Mouse (Mus musculus): Measurements from ENCODE around the gene Stau1. TPM values are rescaled to one million over a fixed set of nuclear protein-coding genes. Genes with fewer than 3 reads are reported as not detected.

Gene Stau1
- polyA plus RNA-seq, 1 experiment from 2014 or later = 98.2 TPM

GRCm38 (mm10) chr2:166977490-166977889 lies 18.6 kb downstream of the Stau1 start:
- peaks cover 41% of the 10 kb centered on the region for H3K4me1 ChIP-seq
- peaks cover 2% of the 10 kb centered on the region; the same call in 1 of the 2 replicates for H3K36me3 ChIP-seq
- H3K9ac ChIP-seq = no peak overlapping the region
- H3K4me2 ChIP-seq = no peak overlapping the region
- no peaks in the 10 kb centered on the region for H3K27me3 ChIP-seq
- 59% methylated on average over 3 of the region's 3 CpGs for WGBS
- H3K9me3 ChIP-seq = no peaks in the 10 kb centered on the region
- H3K4me3 ChIP-seq = no peak overlapping the region
- peak overlapping the region; percentile 72 for H3K27ac ChIP-seq
- no peak for ATAC-seq (ENCODE audit: insufficient number of reproducible peaks, low FRiP score, low TSS enrichment, low read depth)

GRCm38 (mm10) chr2:166976356-166976755 lies 19.7 kb downstream of the Stau1 start:
- H3K9me3 ChIP-seq = no peaks in the 10 kb centered on the region
- H3K4me1 ChIP-seq = peaks cover 41% of the 10 kb centered on the region
- WGBS = 58% methylated on average over 3 of the region's 3 CpGs
- H3K36me3 ChIP-seq = peaks cover 2% of the 10 kb centered on the region; the same call in 1 of the 2 replicates
- ATAC-seq (ENCODE audit: insufficient number of reproducible peaks, low FRiP score, low TSS enrichment, low read depth) = no peak
- no peak overlapping the region for H3K4me3 ChIP-seq
- H3K9ac ChIP-seq = no peak overlapping the region
- H3K27ac ChIP-seq = peak overlapping the region; percentile 72
- no peak overlapping the region for H3K4me2 ChIP-seq
- no peaks in the 10 kb centered on the region for H3K27me3 ChIP-seq

DNA sequence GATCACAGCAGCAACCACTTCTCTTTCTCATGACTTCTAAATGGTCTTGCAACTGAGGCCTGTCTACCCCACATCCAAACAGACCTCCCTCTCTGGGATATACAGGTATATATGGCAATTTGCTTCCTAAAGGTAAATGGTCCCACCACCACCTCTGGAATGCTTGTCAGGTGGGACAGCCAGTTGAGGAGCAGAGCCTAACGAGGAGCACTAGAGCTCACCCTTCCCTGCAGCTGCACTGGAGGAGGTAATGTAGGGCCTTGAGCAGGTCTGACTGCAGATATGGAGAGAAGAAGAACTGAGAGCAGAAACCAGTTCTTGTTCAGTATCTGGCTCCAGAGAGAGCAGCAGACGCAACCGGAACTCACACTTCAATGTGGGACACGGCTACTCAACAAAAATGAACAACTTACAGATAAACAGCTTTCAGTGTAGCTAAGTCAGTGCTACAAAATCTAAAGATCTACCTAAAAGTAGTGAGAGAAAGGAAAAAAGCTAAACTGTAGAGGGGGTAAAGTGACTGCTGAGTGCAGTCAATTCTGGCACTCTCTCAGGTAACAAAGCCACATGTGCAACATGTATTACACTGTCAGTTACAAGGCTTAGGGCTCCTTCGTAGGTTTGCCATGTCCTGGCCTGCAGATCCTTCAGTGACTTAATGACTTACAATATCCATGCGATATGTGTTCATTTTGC lies 21.8 kb downstream of the Stau1 start:
- WGBS = 59% methylated on average over 6 of the region's 6 CpGs
- no peak overlapping the region for H3K4me3 ChIP-seq
- H3K4me2 ChIP-seq = no peak overlapping the region
- no peaks in the 10 kb centered on the region for H3K27me3 ChIP-seq
- H3K4me1 ChIP-seq = peaks cover 41% of the 10 kb centered on the region
- H3K9me3 ChIP-seq = no peaks in the 10 kb centered on the region
- H3K9ac ChIP-seq = no peak overlapping the region
- peak overlapping the region; percentile 50; the same call in 1 of the 2 replicates for H3K27ac ChIP-seq
- no peak for ATAC-seq (ENCODE audit: insufficient number of reproducible peaks, low FRiP score, low TSS enrichment, low read depth)
- peaks cover 2% of the 10 kb centered on the region; the same call in 1 of the 2 replicates for H3K36me3 ChIP-seq

DNA sequence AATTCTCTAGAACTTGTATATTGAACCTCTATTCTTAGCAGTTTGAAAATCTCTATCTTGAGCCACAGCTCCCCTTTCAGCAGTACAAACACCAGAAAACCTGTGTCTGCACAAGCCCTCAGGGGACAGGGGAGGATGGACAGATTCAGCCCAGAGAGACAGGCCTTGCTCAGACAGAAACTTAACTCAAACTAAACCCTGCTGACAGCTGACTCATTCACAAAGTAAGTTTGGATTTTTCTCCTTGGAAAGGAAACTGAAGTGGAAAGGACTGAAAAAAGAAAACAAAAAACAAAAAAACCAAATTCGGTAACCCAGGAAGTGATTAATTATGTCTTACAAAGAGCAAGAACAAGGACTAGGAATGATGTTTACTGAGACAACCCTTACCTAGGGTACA lies 22.9 kb downstream of the Stau1 start:
- H3K36me3 ChIP-seq = no peaks in the 10 kb centered on the region
- no peak overlapping the region for H3K27ac ChIP-seq
- H3K4me1 ChIP-seq = peaks cover 40% of the 10 kb centered on the region
- H3K4me3 ChIP-seq = no peak overlapping the region
- H3K27me3 ChIP-seq = no peaks in the 10 kb centered on the region
- no peaks in the 10 kb centered on the region for H3K9me3 ChIP-seq
- no peak for ATAC-seq (ENCODE audit: insufficient number of reproducible peaks, low FRiP score, low TSS enrichment, low read depth)
- no peak overlapping the region for H3K4me2 ChIP-seq
- no peak overlapping the region for H3K9ac ChIP-seq
- 67% methylated on average over 1 of the region's 1 CpGs for WGBS

- no peaks in the 10 kb centered on the region for H3K27me3 ChIP-seq
- no peak overlapping the region for H3K27ac ChIP-seq
- H3K4me2 ChIP-seq = no peak overlapping the region
- no peak for ATAC-seq (ENCODE audit: insufficient number of reproducible peaks, low FRiP score, low TSS enrichment, low read depth)
- 88% methylated on average over 2 of the region's 2 CpGs for WGBS
- no peaks in the 10 kb centered on the region for H3K9me3 ChIP-seq
- H3K4me1 ChIP-seq = 0 out of 2 replicates have a peak, but pooled peaks cover 4% of the 10 kb centered on the region
- no peak overlapping the region for H3K9ac ChIP-seq
- no peak overlapping the region for H3K4me3 ChIP-seq
- H3K36me3 ChIP-seq = peaks cover 21% of the 10 kb centered on the region
Observed at GRCm38 (mm10) chr2:166964773-166965172, 31.3 kb downstream of the Stau1 start.

GRCm38 (mm10) chr2:166963257-166963656 lies 32.8 kb downstream of the Stau1 start:
- H3K4me1 ChIP-seq = 0 out of 2 replicates have a peak, but pooled peaks cover 4% of the 10 kb centered on the region
- 53% methylated on average over 8 of the region's 8 CpGs for WGBS
- H3K9ac ChIP-seq = no peak overlapping the region

DNA sequence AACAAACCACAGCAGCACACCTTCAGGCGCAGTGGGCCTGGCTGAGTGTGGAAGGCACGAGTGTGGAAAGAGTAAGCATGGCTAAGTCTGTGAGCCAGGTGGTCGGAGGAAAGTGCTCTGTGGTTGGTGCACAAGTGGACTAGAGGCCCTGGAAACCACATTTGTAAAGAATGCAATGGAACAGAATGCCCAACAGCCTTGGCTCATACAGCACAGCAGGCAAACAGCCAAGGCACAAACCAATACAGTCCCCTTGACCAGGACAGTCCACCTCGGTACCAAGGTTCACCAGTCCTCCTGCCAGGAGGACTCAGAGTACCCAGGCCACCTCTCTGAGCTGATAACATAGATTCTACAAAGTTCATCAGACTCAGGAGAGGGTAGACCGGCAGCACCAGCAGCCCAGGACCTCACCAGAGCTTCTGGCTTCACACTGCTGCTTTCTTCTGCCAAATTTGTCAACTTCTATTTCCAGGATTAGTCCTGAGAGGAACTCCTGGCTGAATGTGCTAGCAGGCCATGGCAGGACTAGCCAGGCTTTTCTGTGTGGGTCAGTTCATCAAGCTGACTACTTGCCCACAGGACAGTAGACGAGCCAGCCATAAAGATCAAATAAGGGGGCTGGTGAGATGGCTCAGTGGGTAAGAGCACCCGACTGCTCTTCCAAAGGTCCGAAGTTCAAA lies 35.3 kb downstream of the Stau1 start:
- Histone ChIP-seq H3K27ac (peak overlapping the region; percentile 33; the same call in 1 of the 2 replicates), H3K9ac (no peak overlapping the region), H3K9me3 (no peaks in the 10 kb centered on the region), H3K4me2 (no peak overlapping the region), H3K4me1 (0 out of 2 replicates have a peak, but pooled peaks cover 4% of the 10 kb centered on the region), H3K4me3 (no peak overlapping the region), H3K36me3 (peaks cover 57% of the 10 kb centered on the region), H3K27me3 (no peaks in the 10 kb centered on the region)
- WGBS = 74% methylated on average over 8 of the region's 8 CpGs
- no peak for ATAC-seq (ENCODE audit: insufficient number of reproducible peaks, low FRiP score, low TSS enrichment, low read depth)

More at GRCm38 (mm10) chr2:166963257-166963656, 32.8 kb downstream of the Stau1 start:
- peaks cover 36% of the 10 kb centered on the region for H3K36me3 ChIP-seq
- H3K4me3 ChIP-seq = no peak overlapping the region
- no peaks in the 10 kb centered on the region for H3K9me3 ChIP-seq
- H3K27me3 ChIP-seq = no peaks in the 10 kb centered on the region
- no peak for ATAC-seq (ENCODE audit: insufficient number of reproducible peaks, low FRiP score, low TSS enrichment, low read depth)
- no peak overlapping the region for H3K4me2 ChIP-seq
- H3K27ac ChIP-seq = no peak overlapping the region

GRCm38 (mm10) chr2:166956805-166957204 lies 39.3 kb downstream of the Stau1 start:
- Histone ChIP-seq H3K9ac (no peak overlapping the region), H3K4me2 (no peak overlapping the region), H3K4me3 (no peak overlapping the region), H3K27ac (0 out of 2 replicates have a peak overlapping the region, but pooled peaks have one; percentile 12), H3K36me3 (peaks cover 89% of the 10 kb centered on the region), H3K4me1 (0 out of 2 replicates have a peak, but pooled peaks cover 4% of the 10 kb centered on the region), H3K27me3 (no peaks in the 10 kb centered on the region), H3K9me3 (no peaks in the 10 kb centered on the region)
- ATAC-seq (ENCODE audit: insufficient number of reproducible peaks, low FRiP score, low TSS enrichment, low read depth) = no peak
- WGBS = 61% methylated on average over 7 of the region's 7 CpGs

DNA sequence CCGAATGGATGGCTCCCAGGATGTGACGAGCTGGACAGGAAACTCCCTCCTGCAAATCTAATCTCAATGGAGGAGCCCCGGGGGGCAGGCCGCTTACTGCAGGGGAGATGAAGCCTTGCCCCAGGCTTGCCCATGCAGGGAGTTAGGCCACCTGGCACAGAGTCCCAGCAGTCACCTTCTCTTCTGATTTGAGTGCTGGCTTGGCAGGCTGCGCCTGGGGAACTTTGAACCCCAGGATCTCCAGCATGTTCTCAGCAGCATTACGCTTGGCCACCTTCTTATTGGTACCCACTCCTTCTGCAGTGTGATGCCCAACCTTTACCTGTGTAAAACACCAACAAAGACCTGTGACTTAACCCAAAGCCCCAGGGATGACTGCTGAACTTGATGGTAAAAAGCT lies 43.9 kb downstream of the Stau1 start:
- H3K27me3 ChIP-seq = no peaks in the 10 kb centered on the region
- H3K4me2 ChIP-seq = no peak overlapping the region
- 87% methylated on average over 6 of the region's 6 CpGs for WGBS
- H3K9ac ChIP-seq = no peak overlapping the region
- peak overlapping the region; percentile 6; the same call in 1 of the 2 replicates for H3K27ac ChIP-seq
- no peak for ATAC-seq (ENCODE audit: insufficient number of reproducible peaks, low FRiP score, low TSS enrichment, low read depth)
- peaks cover 95% of the 10 kb centered on the region for H3K36me3 ChIP-seq
- H3K9me3 ChIP-seq = no peaks in the 10 kb centered on the region
- H3K4me1 ChIP-seq = peaks cover 5% of the 10 kb centered on the region; the same call in 1 of the 2 replicates
- no peak overlapping the region for H3K4me3 ChIP-seq

DNA sequence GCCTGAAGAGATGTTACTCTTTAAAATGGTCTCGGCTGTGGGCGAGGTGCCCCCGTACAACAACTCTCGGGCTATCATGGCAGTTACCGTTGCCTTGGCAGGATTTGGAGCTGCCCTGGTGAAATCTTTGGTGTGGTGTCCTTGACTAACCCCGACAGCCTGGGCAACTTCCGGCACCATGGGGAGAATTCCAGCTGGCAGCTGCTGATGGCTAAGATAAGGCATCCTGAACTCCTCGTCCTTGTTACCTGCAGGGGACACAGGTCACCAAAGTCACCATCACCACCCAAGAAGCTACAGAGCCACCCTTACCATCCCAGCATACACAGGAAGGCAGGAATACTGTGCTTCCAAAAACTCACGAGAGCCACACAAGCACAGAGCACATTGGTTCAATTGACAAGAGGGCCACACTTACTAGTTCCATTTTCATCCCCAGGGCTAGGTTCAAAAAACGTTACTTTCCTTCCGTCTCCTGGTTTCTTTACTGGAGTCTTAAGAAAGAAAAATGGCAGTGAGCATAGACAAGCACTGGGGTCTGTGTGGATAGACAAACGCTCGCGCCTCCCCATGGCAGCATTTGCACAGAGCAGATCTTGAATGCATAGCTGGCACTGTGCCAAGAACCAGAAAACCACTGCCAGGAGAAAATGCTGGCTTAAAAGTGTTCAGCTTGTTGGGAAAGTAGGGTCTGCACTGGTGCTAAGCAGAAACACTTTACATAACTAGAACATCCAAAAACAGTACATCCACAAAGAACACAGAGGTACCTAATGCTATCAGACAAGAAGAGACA lies 45.0 kb downstream of the Stau1 start:
- Histone ChIP-seq H3K27me3 (no peaks in the 10 kb centered on the region), H3K4me1 (peaks cover 5% of the 10 kb centered on the region; the same call in 1 of the 2 replicates), H3K27ac (peak overlapping the region; percentile 6; the same call in 1 of the 2 replicates), H3K4me3 (no peak overlapping the region), H3K9me3 (no peaks in the 10 kb centered on the region), H3K4me2 (no peak overlapping the region), H3K36me3 (peaks cover 94% of the 10 kb centered on the region), H3K9ac (no peak overlapping the region)
- WGBS = 73% methylated on average over 14 of the region's 14 CpGs
- no peak for ATAC-seq (ENCODE audit: insufficient number of reproducible peaks, low FRiP score, low TSS enrichment, low read depth)

DNA sequence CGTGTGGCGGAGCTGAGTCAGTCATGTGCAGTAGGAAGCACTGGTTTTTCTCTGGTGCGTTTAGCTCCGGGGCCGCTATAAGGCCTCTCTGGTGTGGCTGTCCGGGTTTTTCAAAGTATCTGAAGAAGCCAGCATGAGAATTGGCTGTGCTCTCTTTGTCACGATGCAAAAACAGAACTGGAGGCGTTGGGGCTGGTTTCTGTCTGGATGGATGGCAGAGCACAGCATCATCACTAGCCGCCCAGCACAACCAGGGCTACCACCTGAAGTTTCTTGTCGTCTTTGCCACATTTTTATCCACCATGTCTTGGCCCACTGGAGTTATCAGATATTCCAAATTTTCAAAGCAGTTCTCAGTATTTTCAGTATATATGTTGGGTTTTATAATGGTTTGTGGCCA lies 47.2 kb downstream of the Stau1 start:
- WGBS = 87% methylated on average over 10 of the region's 10 CpGs
- no peak for ATAC-seq (ENCODE audit: insufficient number of reproducible peaks, low FRiP score, low TSS enrichment, low read depth)
- Histone ChIP-seq H3K36me3 (peaks cover 91% of the 10 kb centered on the region), H3K4me3 (no peak overlapping the region), H3K27ac (no peak overlapping the region), H3K9me3 (no peaks in the 10 kb centered on the region), H3K9ac (no peak overlapping the region), H3K4me1 (peaks cover 5% of the 10 kb centered on the region; the same call in 1 of the 2 replicates), H3K27me3 (no peaks in the 10 kb centered on the region), H3K4me2 (no peak overlapping the region)

All from limb, embryonic 15.5 days (tissue).